Mouse (Mus musculus) adrenal gland, adult 2 months (tissue): ENCODE results near the gene Dnaja4. TPM values are rescaled to one million over a fixed set of nuclear protein-coding genes. Genes with fewer than 3 reads are reported as not detected.

Experiments used
- DNase-seq: peaks from one replicate; pipeline ENCODE4 v3.0.0; 2021
- polyA plus RNA-seq: library from polyadenylated mRNA; depleted of rRNA; stranded (reverse); fragments of >200 nt; gene quantifications from 2 replicates; pipeline ENCODE4 v1.2.3, GENCODE M21; 2012
- total RNA-seq, 2 experiments: library from RNA; stranded (reverse); gene quantifications; 2 replicates each; pipeline ENCODE4 v1.2.3; 2021

Gene Dnaja4
- total and polyA plus RNA-seq, 3 experiments: 8.6 to 27.4 (median 22.1) TPM

GRCm38 (mm10) chr9:54699345-54700173 is 886 bp downstream of the Dnaja4 start:
- peak; percentile 92 for DNase-seq

- DNase-seq: no peak
Observed at GRCm38 (mm10) chr9:54700174-54700475, 1.5 kb downstream of the Dnaja4 start.

- DNase-seq: no peak
Observed at GRCm38 (mm10) chr9:54700746-54701145, 2.1 kb downstream of the Dnaja4 start.

- no peak for DNase-seq
Observed at GRCm38 (mm10) chr9:54702581-54702980, 3.9 kb downstream of the Dnaja4 start.

- no peak for DNase-seq
Observed at GRCm38 (mm10) chr9:54704361-54704760, 5.7 kb downstream of the Dnaja4 start.

- DNase-seq: no peak
Observed at GRCm38 (mm10) chr9:54705561-54705960, 6.9 kb downstream of the Dnaja4 start.

GRCm38 (mm10) chr9:54707288-54707999 is 8.8 kb downstream of the Dnaja4 start:
- DNase-seq: no peak

GRCm38 (mm10) chr9:54708085-54708484 is 9.4 kb downstream of the Dnaja4 start:
- no peak for DNase-seq

- DNase-seq: no peak
Observed at GRCm38 (mm10) chr9:54715776-54716175, 17.1 kb downstream of the Dnaja4 start.

GRCm38 (mm10) chr9:54717527-54717926 is 18.9 kb downstream of the Dnaja4 start:
- no peak for DNase-seq

- DNase-seq: no peak
Observed at GRCm38 (mm10) chr9:54722156-54722555, 23.5 kb downstream of the Dnaja4 start.

GRCm38 (mm10) chr9:54722596-54722995 is 23.9 kb downstream of the Dnaja4 start:
- no peak for DNase-seq

- DNase-seq: no peak
Observed at GRCm38 (mm10) chr9:54726315-54726714, 27.6 kb downstream of the Dnaja4 start.

- no peak for DNase-seq
Observed at GRCm38 (mm10) chr9:54732122-54732521, 33.4 kb downstream of the Dnaja4 start.

- peak; percentile 99 for DNase-seq
Observed at GRCm38 (mm10) chr9:54733921-54734638, 35.4 kb downstream of the Dnaja4 start, which contains the start of gene Wdr61. Wdr61 (minus strand) TSS chr9:54734519.

- no peak for DNase-seq
Observed at GRCm38 (mm10) chr9:54734639-54735252, 36.1 kb downstream of the Dnaja4 start.

GRCm38 (mm10) chr9:54736284-54736701 is 37.6 kb downstream of the Dnaja4 start:
- DNase-seq: peak; percentile 20

- DNase-seq: peak; percentile 50
Observed at GRCm38 (mm10) chr9:54738376-54738775, 39.7 kb downstream of the Dnaja4 start.

- no peak for DNase-seq
Observed at GRCm38 (mm10) chr9:54743891-54744290, 45.2 kb downstream of the Dnaja4 start.

- DNase-seq: no peak
Observed at GRCm38 (mm10) chr9:54745740-54746370, 47.2 kb downstream of the Dnaja4 start.

GRCm38 (mm10) chr9:54750215-54750981 is 51.7 kb downstream of the Dnaja4 start:
- DNase-seq: no peak
